Mouse (Mus musculus) splenic B cell, adult 2 months (primary cell): ENCODE measurements around the gene Armc12.
"Not testable (repeated sequence)": the region's sequence is repeated elsewhere in the genome, so short reads cannot be mapped to it uniquely, and the experiment has no call there.

Source experiments
- DNase-seq: peaks from one replicate; pipeline ENCODE4 v3.0.0-alpha.2; 2011; ENCODE audit warnings: low read depth, low spot score
- H3K27me3 ChIP-seq: 2 replicates; pipeline ENCODE4 v1.6.1; 2012; ENCODE audit warnings: mild to moderate bottlenecking, low read length, moderate library complexity, mixed read lengths; ENCODE audit not compliant: control insufficient read depth, poor library complexity, insufficient read depth, severe bottlenecking
- H3K36me3 ChIP-seq: 2 replicates; pipeline ENCODE4 v1.6.1; 2012; ENCODE audit warnings: mild to moderate bottlenecking, low read length, moderate library complexity, mixed read lengths; ENCODE audit not compliant: control insufficient read depth, poor library complexity, insufficient read depth, severe bottlenecking

The Armc12 gene

GRCm38 (mm10) chr17:28532557-28532956 lies 2.0 kb downstream of the Armc12 start:
- DNase-seq = no peak
- Histone ChIP-seq H3K36me3 (no peaks in the 10 kb centered on the region), H3K27me3 (no peaks in the 10 kb centered on the region)

- no peak for DNase-seq
- Histone ChIP-seq H3K36me3 (no peaks in the 10 kb centered on the region), H3K27me3 (no peaks in the 10 kb centered on the region)
Measured at GRCm38 (mm10) chr17:28533327-28533726, 2.7 kb downstream of the Armc12 start.

- Histone ChIP-seq H3K27me3 (no peaks in the 10 kb centered on the region), H3K36me3 (no peaks in the 10 kb centered on the region)
- DNase-seq = no peak
Measured at GRCm38 (mm10) chr17:28537881-28538280, 7.3 kb downstream of the Armc12 start.

- Histone ChIP-seq H3K36me3 (no peaks in the 10 kb centered on the region), H3K27me3 (no peaks in the 10 kb centered on the region)
- no peak for DNase-seq
Measured at GRCm38 (mm10) chr17:28546925-28547324, 16.3 kb downstream of the Armc12 start.

GRCm38 (mm10) chr17:28548550-28548949 lies 17.9 kb downstream of the Armc12 start:
- H3K36me3 ChIP-seq = no peaks in the 10 kb centered on the region
- no peak for DNase-seq
- H3K27me3 ChIP-seq = no peaks in the 10 kb centered on the region

- Histone ChIP-seq H3K27me3 (no peaks in the 10 kb centered on the region), H3K36me3 (no peaks in the 10 kb centered on the region)
- DNase-seq = no peak
Measured at GRCm38 (mm10) chr17:28549111-28549510, 18.5 kb downstream of the Armc12 start, which contains the start of gene Clpsl2. TSS of gene Clpsl2 (plus strand) at chr17:28549411.

GRCm38 (mm10) chr17:28553040-28553793 lies 22.6 kb downstream of the Armc12 start:
- Histone ChIP-seq H3K27me3 (no peaks in the 10 kb centered on the region), H3K36me3 (no peaks in the 10 kb centered on the region)
- peak; percentile 81 for DNase-seq

- H3K36me3 ChIP-seq, H3K27me3 ChIP-seq, DNase-seq: not testable (repeated sequence)
Measured at GRCm38 (mm10) chr17:28554021-28554420, 23.4 kb downstream of the Armc12 start.

- no peaks in the 10 kb centered on the region for H3K27me3 ChIP-seq
- no peak for DNase-seq
- no peaks in the 10 kb centered on the region for H3K36me3 ChIP-seq
Measured at GRCm38 (mm10) chr17:28556635-28557396, 26.2 kb downstream of the Armc12 start.

- H3K36me3 ChIP-seq = no peaks in the 10 kb centered on the region
- DNase-seq = no peak
- H3K27me3 ChIP-seq = no peaks in the 10 kb centered on the region
Measured at GRCm38 (mm10) chr17:28557772-28558171, 27.2 kb downstream of the Armc12 start.

GRCm38 (mm10) chr17:28560598-28560997 lies 30.0 kb downstream of the Armc12 start, which contains the start of gene Clps:
TSS of gene Clps (minus strand) at chr17:28560766.
- no peaks in the 10 kb centered on the region for H3K36me3 ChIP-seq
- no peaks in the 10 kb centered on the region for H3K27me3 ChIP-seq
- no peak for DNase-seq

GRCm38 (mm10) chr17:28561613-28562012 lies 31.0 kb downstream of the Armc12 start:
- no peak for DNase-seq
- no peaks in the 10 kb centered on the region for H3K36me3 ChIP-seq
- H3K27me3 ChIP-seq = no peaks in the 10 kb centered on the region

- Histone ChIP-seq H3K27me3 (no peaks in the 10 kb centered on the region), H3K36me3 (no peaks in the 10 kb centered on the region)
- DNase-seq = no peak
Measured at GRCm38 (mm10) chr17:28565181-28565580, 34.6 kb downstream of the Armc12 start.

GRCm38 (mm10) chr17:28567541-28567940 lies 36.9 kb downstream of the Armc12 start:
- DNase-seq = no peak
- no peaks in the 10 kb centered on the region for H3K36me3 ChIP-seq
- H3K27me3 ChIP-seq = no peaks in the 10 kb centered on the region

GRCm38 (mm10) chr17:28571868-28572267 lies 41.3 kb downstream of the Armc12 start:
- no peaks in the 10 kb centered on the region for H3K27me3 ChIP-seq
- no peak for DNase-seq
- H3K36me3 ChIP-seq = no peaks in the 10 kb centered on the region
